Mouse (Mus musculus) CH12.LX (cell line): ENCODE results near the gene Anxa11.
"Not testable (repeated sequence)": the region's sequence is repeated elsewhere in the genome, so short reads cannot be mapped to it uniquely, and the experiment has no call there.

Experiments
- CTCF ChIP-seq, 2 experiments: IDR thresholded peaks in 1 of 2; conservative IDR thresholded peaks in 1 of 2; 2 replicates each; pipeline ENCODE4 v1.5.1; 2011 to 2012; ENCODE audit warnings: low read depth in 2 of 2, low read length in 2 of 2, improper control_type of control experiment in 1 of 2, inconsistent platforms in 1 of 2, mild to moderate bottlenecking in 1 of 2, moderate library complexity in 1 of 2
- HCFC1 ChIP-seq: IDR thresholded peaks from 2 replicates; pipeline ENCODE4 v1.6.1; 2012; ENCODE audit warnings: low read depth, mild to moderate bottlenecking, inconsistent platforms, low read length, improper control_type of control experiment
- IRF4 ChIP-seq: IDR thresholded peaks from 2 replicates; pipeline ENCODE4 v1.6.1; 2014; ENCODE audit warnings: low read depth, mild to moderate bottlenecking, inconsistent platforms, low read length, improper control_type of control experiment
- POLR2AphosphoS2 ChIP-seq: IDR thresholded peaks from 2 replicates; pipeline ENCODE4 v1.6.1; 2011; ENCODE audit warnings: low read depth, low read length, improper control_type of control experiment
- SIN3A ChIP-seq: IDR thresholded peaks from 2 replicates; pipeline ENCODE4 v1.6.1; 2012; ENCODE audit warnings: low read length, improper control_type of control experiment, inconsistent platforms
- ZC3H11A ChIP-seq: IDR thresholded peaks from 2 replicates; pipeline ENCODE4 v1.6.1; 2012; ENCODE audit warnings: low read depth, mild to moderate bottlenecking, inconsistent platforms, low read length, improper control_type of control experiment

GRCm38 (mm10) chr14:25903000-25903399, 61.0 kb downstream of the Anxa11 start, which contains the start of gene Plac9a:
- not testable (repeated sequence) for TF ChIP-seq POLR2AphosphoS2; CTCF (conservative IDR thresholded peaks at IDR 0.05 in 1 of 2, IDR thresholded peaks at IDR 0.05 in 1 of 2; ENCODE audit: low read depth in 2 of 2, low read length in 2 of 2); HCFC1; IRF4; SIN3A; ZC3H11A
